Mouse (Mus musculus) ES-Bruce4 (cell line): ENCODE measurements around the gene Fhdc1.

Experiments used
- CTCF ChIP-seq: IDR thresholded peaks from one replicate; pipeline ENCODE4 v1.8.1; 2011; ENCODE audit warnings: low read depth, low read length
- EP300 ChIP-seq: IDR thresholded peaks from 2 replicates; pipeline ENCODE4 v1.6.1; 2011; ENCODE audit warnings: low read depth, low read length; ENCODE audit not compliant: insufficient read depth
- POLR2A ChIP-seq: IDR thresholded peaks from one replicate; pipeline ENCODE4 v1.8.1; 2011; ENCODE audit warnings: low read length; ENCODE audit not compliant: insufficient read depth

GRCm38 (mm10) chr3:84474398-84474797 lies 5.8 kb downstream of the Fhdc1 start:
- no peak for TF ChIP-seq POLR2A
- no peak for TF ChIP-seq CTCF
- TF ChIP-seq EP300 = no peak
